Mouse (Mus musculus): ENCODE measurements at regions not wholly inside any gene's neighbourhood (a gene's known extent, or its start where the extent isn't known, plus 50 kb on each side); places are given as distances from the start of the nearest gene placed in this dataset.
A peak's percentile ranks its signal among the peaks of the same experiment; 100 is the strongest.
"Not testable (repeated sequence)": the region's sequence is repeated elsewhere in the genome, so short reads cannot be mapped to it uniquely, and the experiment has no call there.

- Histone ChIP-seq H3K27me3 (ENCODE audit: control insufficient read depth, insufficient read depth, low read length) (no peaks in the 10 kb centered on the region), H3K36me3 (ENCODE audit: control insufficient read depth, insufficient read depth, low read length) (no peaks in the 10 kb centered on the region), H3K4me1 (ENCODE audit: control insufficient read depth, insufficient read depth, low read length) (no peaks in the 10 kb centered on the region), H3K9ac (ENCODE audit: low read length) (no peak overlapping the region), H3K4me2 (no peak overlapping the region), H3K27ac (ENCODE audit: low read depth, low read length) (no peak overlapping the region), H3K9me3 (ENCODE audit: control insufficient read depth, low read length) (no peaks in the 10 kb centered on the region), H3K4me3 (ENCODE audit: low read depth, low read length) (no peak overlapping the region)
- 76% methylated on average over 4 of the region's 4 CpGs for WGBS
- DNase-seq (ENCODE audit: low spot score, missing footprints): no peak
- no peak for ATAC-seq (ENCODE audit: low FRiP score)
These were observed 350.3 kb downstream of the Gm8797 start for GRCm38 (mm10) chr3:6100863-6101262.

- ATAC-seq (ENCODE audit: low FRiP score) (no peak), DNase-seq (ENCODE audit: low spot score, missing footprints) (no peak)
- WGBS: 78% methylated on average over 1 of the region's 1 CpGs
These were observed 352.3 kb downstream of the Gm8797 start for GRCm38 (mm10) chr3:6102866-6103265.

GRCm38 (mm10) chr3:6106659-6107058 is 356.1 kb downstream of the Gm8797 start:
- Histone ChIP-seq H3K4me2 (no peak overlapping the region), H3K27me3 (ENCODE audit: control insufficient read depth, insufficient read depth, low read length) (no peaks in the 10 kb centered on the region), H3K4me3 (ENCODE audit: low read depth, low read length) (no peak overlapping the region), H3K9me3 (ENCODE audit: control insufficient read depth, low read length) (no peaks in the 10 kb centered on the region), H3K27ac (ENCODE audit: low read depth, low read length) (no peak overlapping the region), H3K36me3 (ENCODE audit: control insufficient read depth, insufficient read depth, low read length) (no peaks in the 10 kb centered on the region), H3K9ac (ENCODE audit: low read length) (no peak overlapping the region), H3K4me1 (ENCODE audit: control insufficient read depth, insufficient read depth, low read length) (no peaks in the 10 kb centered on the region)
- peak; percentile 86 for DNase-seq (ENCODE audit: low spot score, missing footprints)
- 8% methylated on average over 2 of the region's 2 CpGs for WGBS
- peak; percentile 82 for ATAC-seq (ENCODE audit: low FRiP score)

More at GRCm38 (mm10) chr3:6102866-6103265, 352.3 kb downstream of the Gm8797 start:
- Histone ChIP-seq H3K4me1 (ENCODE audit: control insufficient read depth, insufficient read depth, low read length) (no peaks in the 10 kb centered on the region), H3K36me3 (ENCODE audit: control insufficient read depth, insufficient read depth, low read length) (no peaks in the 10 kb centered on the region), H3K9me3 (ENCODE audit: control insufficient read depth, low read length) (no peaks in the 10 kb centered on the region), H3K9ac (ENCODE audit: low read length) (no peak overlapping the region), H3K27ac (ENCODE audit: low read depth, low read length) (no peak overlapping the region), H3K4me2 (no peak overlapping the region), H3K27me3 (ENCODE audit: control insufficient read depth, insufficient read depth, low read length) (no peaks in the 10 kb centered on the region), H3K4me3 (ENCODE audit: low read depth, low read length) (no peak overlapping the region)

DNA sequence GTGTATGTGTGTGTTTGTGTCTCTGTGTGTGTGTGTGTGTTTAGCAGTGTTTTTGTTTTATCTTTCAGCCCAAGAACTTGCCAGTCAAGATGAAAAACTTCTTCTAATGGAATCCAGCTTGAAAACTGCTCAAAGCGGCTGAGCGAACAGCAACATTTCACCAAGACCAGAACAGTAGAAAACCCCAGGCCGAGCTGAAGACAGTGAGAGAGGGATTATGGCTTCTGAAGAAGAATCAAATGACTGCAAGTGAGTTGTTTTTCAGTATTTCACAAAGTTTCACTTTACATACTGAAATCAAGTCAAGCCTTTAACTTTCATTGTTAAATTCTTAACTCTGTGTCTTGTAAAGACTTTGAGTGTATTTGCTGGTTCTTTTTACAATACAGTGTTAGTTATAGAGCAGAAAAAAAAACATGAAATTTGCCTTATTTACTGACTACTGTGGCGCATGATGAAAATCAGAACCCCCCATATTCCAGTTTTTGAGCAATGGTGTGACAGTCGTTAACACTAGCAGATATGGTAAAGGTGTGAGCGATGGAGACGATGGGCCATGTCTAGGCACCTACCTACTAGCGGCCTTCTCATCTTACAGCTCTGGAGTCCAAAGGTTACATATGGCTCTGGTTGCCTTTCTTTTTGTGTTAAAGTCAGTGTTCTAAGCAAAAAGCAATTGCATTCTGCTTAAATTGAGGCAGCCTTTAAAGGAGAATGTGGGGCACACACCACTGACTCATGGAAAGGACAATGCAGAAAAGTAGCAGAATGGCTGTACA is 357.0 kb downstream of the Gm8797 start:
- no peaks in the 10 kb centered on the region for H3K27me3 ChIP-seq (ENCODE audit: control insufficient read depth, insufficient read depth, low read length)
- H3K9me3 ChIP-seq (ENCODE audit: control insufficient read depth, low read length): no peaks in the 10 kb centered on the region
- ATAC-seq (ENCODE audit: low FRiP score): no peak
- DNase-seq (ENCODE audit: low spot score, missing footprints): no peak
- WGBS: 73% methylated on average over 8 of the region's 8 CpGs
- H3K4me2 ChIP-seq: no peak overlapping the region
- no peaks in the 10 kb centered on the region for H3K4me1 ChIP-seq (ENCODE audit: control insufficient read depth, insufficient read depth, low read length)
- H3K4me3 ChIP-seq (ENCODE audit: low read depth, low read length): no peak overlapping the region
- H3K36me3 ChIP-seq (ENCODE audit: control insufficient read depth, insufficient read depth, low read length): no peaks in the 10 kb centered on the region
- no peak overlapping the region for H3K9ac ChIP-seq (ENCODE audit: low read length)
- H3K27ac ChIP-seq (ENCODE audit: low read depth, low read length): no peak overlapping the region

- no peak overlapping the region for H3K4me3 ChIP-seq (ENCODE audit: low read depth, low read length)
- no peak for DNase-seq (ENCODE audit: low spot score, missing footprints)
- no peaks in the 10 kb centered on the region for H3K36me3 ChIP-seq (ENCODE audit: control insufficient read depth, insufficient read depth, low read length)
- H3K27me3 ChIP-seq (ENCODE audit: control insufficient read depth, insufficient read depth, low read length): no peaks in the 10 kb centered on the region
- WGBS: 83% methylated on average over 1 of the region's 1 CpGs
- H3K4me1 ChIP-seq (ENCODE audit: control insufficient read depth, insufficient read depth, low read length): no peaks in the 10 kb centered on the region
- H3K9me3 ChIP-seq (ENCODE audit: control insufficient read depth, low read length): no peaks in the 10 kb centered on the region
- no peak for ATAC-seq (ENCODE audit: low FRiP score)
- H3K4me2 ChIP-seq: no peak overlapping the region
- H3K9ac ChIP-seq (ENCODE audit: low read length): no peak overlapping the region
- no peak overlapping the region for H3K27ac ChIP-seq (ENCODE audit: low read depth, low read length)
These were observed 368.1 kb downstream of the Gm8797 start for GRCm38 (mm10) chr3:6118721-6119120.

GRCm38 (mm10) chr3:6135754-6136153 is 385.1 kb downstream of the Gm8797 start:
- not testable (repeated sequence) for ATAC-seq (ENCODE audit: low FRiP score); H3K9me3 ChIP-seq (ENCODE audit: control insufficient read depth, low read length); H3K9ac ChIP-seq (ENCODE audit: low read length); H3K4me2 ChIP-seq; H3K4me3 ChIP-seq (ENCODE audit: low read depth, low read length); H3K27ac ChIP-seq (ENCODE audit: low read depth, low read length); DNase-seq (ENCODE audit: low spot score, missing footprints); H3K36me3 ChIP-seq (ENCODE audit: control insufficient read depth, insufficient read depth, low read length); H3K4me1 ChIP-seq (ENCODE audit: control insufficient read depth, insufficient read depth, low read length); H3K27me3 ChIP-seq (ENCODE audit: control insufficient read depth, insufficient read depth, low read length)
- WGBS: 80% methylated on average over 9 of the region's 9 CpGs

GRCm38 (mm10) chr3:6137374-6137773 is 386.8 kb downstream of the Gm8797 start:
- Histone ChIP-seq H3K27me3 (ENCODE audit: control insufficient read depth, insufficient read depth, low read length) (no peaks in the 10 kb centered on the region), H3K9ac (ENCODE audit: low read length) (no peak overlapping the region), H3K4me2 (no peak overlapping the region), H3K36me3 (ENCODE audit: control insufficient read depth, insufficient read depth, low read length) (no peaks in the 10 kb centered on the region), H3K4me3 (ENCODE audit: low read depth, low read length) (no peak overlapping the region), H3K9me3 (ENCODE audit: control insufficient read depth, low read length) (no peaks in the 10 kb centered on the region), H3K27ac (ENCODE audit: low read depth, low read length) (no peak overlapping the region), H3K4me1 (ENCODE audit: control insufficient read depth, insufficient read depth, low read length) (no peaks in the 10 kb centered on the region)
- WGBS: 97% methylated on average over 17 of the region's 17 CpGs
- ATAC-seq (ENCODE audit: low FRiP score) (no peak), DNase-seq (ENCODE audit: low spot score, missing footprints) (no peak)

DNA sequence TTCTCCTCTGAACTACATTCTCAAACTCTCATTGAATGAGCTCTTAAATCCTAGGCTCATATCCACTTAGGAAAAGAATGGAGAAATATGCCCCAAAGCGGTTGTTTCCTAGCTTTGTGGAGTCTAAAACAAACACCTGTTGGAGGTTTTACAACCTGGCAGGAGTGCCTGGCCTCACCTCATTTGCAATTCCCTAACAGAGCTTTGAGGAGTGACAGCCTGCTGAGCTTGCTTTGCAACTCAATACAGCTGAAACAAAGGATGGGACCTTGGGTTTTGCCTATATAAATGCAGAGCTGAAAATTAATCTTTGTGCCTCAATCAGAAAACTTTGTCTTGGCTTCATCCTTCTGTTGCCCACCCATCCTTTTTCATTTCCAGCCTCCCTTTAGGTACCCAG is 423.2 kb downstream of the Gm8797 start:
- WGBS: 18% methylated on average over 1 of the region's 1 CpGs

GRCm38 (mm10) chr3:6182533-6182932 is 431.9 kb downstream of the Gm8797 start:
- Histone ChIP-seq H3K36me3 (ENCODE audit: control insufficient read depth, insufficient read depth, low read length) (no peaks in the 10 kb centered on the region), H3K4me1 (ENCODE audit: control insufficient read depth, insufficient read depth, low read length) (no peaks in the 10 kb centered on the region), H3K4me3 (ENCODE audit: low read depth, low read length) (no peak overlapping the region), H3K9me3 (ENCODE audit: control insufficient read depth, low read length) (no peaks in the 10 kb centered on the region), H3K9ac (ENCODE audit: low read length) (no peak overlapping the region), H3K4me2 (no peak overlapping the region), H3K27ac (ENCODE audit: low read depth, low read length) (no peak overlapping the region), H3K27me3 (ENCODE audit: control insufficient read depth, insufficient read depth, low read length) (no peaks in the 10 kb centered on the region)
- DNase-seq (ENCODE audit: low spot score, missing footprints) (no peak), ATAC-seq (ENCODE audit: low FRiP score) (no peak)
- WGBS: 94% methylated on average over 2 of the region's 2 CpGs

More for the DNA sequence above, 423.2 kb downstream of the Gm8797 start:
- DNase-seq (ENCODE audit: low spot score, missing footprints) (no peak), ATAC-seq (ENCODE audit: low FRiP score) (no peak)
- no peak overlapping the region for H3K9ac ChIP-seq (ENCODE audit: low read length)
- no peak overlapping the region for H3K4me2 ChIP-seq
- no peak overlapping the region for H3K27ac ChIP-seq (ENCODE audit: low read depth, low read length)
- H3K4me3 ChIP-seq (ENCODE audit: low read depth, low read length): no peak overlapping the region
- no peaks in the 10 kb centered on the region for H3K27me3 ChIP-seq (ENCODE audit: control insufficient read depth, insufficient read depth, low read length)
- no peaks in the 10 kb centered on the region for H3K9me3 ChIP-seq (ENCODE audit: control insufficient read depth, low read length)
- no peaks in the 10 kb centered on the region for H3K4me1 ChIP-seq (ENCODE audit: control insufficient read depth, insufficient read depth, low read length)
- no peaks in the 10 kb centered on the region for H3K36me3 ChIP-seq (ENCODE audit: control insufficient read depth, insufficient read depth, low read length)
